Mouse (Mus musculus) ES-Bruce4 (cell line): ENCODE data around the gene Cacna2d3.

Experiments used
- CTCF ChIP-seq: IDR thresholded peaks from one replicate; pipeline ENCODE4 v1.8.1; 2011; ENCODE audit warnings: low read depth, low read length
- EP300 ChIP-seq: IDR thresholded peaks from 2 replicates; pipeline ENCODE4 v1.6.1; 2011; ENCODE audit warnings: low read depth, low read length; ENCODE audit not compliant: insufficient read depth
- POLR2A ChIP-seq: IDR thresholded peaks from one replicate; pipeline ENCODE4 v1.8.1; 2011; ENCODE audit warnings: low read length; ENCODE audit not compliant: insufficient read depth

GRCm38 (mm10) chr14:29227959-29228358, 493.7 kb downstream of the Cacna2d3 start:
- TF ChIP-seq CTCF: no peak
- no peak for TF ChIP-seq POLR2A
- TF ChIP-seq EP300: no peak
